Mouse (Mus musculus) frontal cortex, postnatal 25 days (tissue): ENCODE measurements around the gene Car5a.

ENCODE experiments used
- DNase-seq, 2 experiments: peaks; one replicate each; pipeline ENCODE4 v3.0.0; 2022; ENCODE audit warnings: low spot score in 2 of 2

Gene Car5a

DNA sequence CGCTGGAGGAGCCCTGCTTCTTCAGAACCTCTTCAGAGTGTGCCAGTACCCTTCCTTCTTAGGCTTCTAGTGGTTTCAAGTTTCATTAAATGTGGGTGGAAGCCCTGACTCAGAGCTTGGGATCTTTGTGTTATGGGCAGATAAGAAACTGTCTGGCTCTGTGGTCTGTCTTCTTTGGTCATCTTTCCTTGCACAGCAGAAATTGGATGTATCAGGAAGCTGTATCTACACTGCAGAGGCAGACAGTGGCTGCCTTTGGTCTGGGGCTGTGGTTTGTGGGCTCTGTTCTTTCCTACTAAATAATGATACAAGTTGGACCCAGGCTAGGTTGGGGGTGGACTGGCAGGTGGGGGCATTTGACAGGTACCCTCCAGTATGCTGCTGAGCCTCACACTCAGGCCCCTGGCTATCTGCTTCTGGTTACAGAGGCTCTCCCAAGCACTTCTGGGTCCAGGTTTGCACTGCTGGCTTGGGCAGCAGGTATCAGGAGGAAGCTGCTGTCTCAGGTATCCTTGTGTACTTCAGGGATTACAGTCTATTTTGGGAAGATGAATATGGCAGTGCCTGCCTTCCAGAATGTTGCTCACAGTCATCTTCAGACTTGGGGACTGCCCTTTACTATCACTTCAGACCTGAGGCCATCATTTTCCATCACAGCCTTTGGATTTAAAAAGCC lies 11.3 kb upstream of the Car5a start:
- DNase-seq = no peak

DNA sequence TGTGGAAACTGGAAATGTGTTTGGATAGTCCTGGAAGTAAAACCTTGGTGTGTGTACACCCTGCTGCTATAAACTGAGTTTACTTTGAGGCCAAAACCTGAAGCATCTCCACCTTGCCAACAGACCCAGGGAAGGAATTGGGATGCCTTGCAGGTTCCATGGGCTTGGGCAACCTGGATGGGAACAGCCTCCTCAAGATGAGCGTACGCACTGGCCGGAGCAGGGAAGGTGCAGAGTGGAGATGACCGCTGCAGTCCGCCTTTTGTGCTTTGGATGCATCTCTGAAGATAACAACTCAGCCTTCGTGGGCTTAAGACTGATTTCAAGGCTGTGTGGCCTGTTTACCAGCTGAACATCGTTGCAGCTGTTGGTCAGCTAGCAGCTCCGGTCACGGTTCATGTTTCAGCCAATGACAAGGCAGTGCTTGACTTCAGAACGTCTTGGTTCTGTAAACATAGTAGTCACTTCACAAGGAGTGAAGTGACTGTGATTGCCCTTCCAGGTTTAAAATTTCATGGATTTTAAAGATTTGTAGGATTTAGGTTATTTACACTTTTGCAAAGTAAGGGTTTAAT lies 10.4 kb upstream of the Car5a start:
- DNase-seq = no peak

DNA sequence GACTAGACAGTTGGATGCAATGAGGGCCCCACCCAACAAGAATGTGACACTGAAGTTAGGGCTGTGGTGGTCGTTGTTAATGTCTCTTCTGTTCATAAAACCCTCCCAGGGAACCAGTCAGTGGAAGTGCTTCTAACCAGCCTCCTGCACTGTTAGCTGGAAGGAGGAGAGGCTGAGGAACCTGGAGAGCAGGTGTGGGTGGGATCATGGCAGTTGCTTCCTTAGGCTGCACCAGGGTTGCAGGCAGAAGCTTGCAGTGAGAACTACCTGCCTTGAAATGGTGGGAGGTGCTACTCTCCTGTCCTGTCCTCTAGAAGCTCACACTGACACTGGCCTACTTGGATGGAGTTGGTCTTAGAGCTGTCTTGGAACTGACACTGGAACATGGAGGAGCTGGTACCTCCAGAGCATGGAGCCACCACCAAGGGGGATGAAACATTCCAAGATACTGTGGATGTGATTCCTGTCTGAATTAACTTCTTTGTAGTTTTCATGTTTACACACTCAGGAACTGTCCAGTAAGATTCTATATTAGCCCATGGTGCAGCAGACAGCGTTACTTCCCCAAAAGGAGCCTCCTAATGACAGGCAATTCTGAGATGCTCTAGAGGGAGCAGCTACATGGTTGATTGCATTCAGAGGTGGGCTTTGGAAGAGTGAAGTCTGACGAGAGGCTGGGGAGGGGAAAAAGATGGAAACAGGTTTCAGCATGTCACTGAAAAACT lies 9.3 kb upstream of the Car5a start:
- DNase-seq = no peak

DNA sequence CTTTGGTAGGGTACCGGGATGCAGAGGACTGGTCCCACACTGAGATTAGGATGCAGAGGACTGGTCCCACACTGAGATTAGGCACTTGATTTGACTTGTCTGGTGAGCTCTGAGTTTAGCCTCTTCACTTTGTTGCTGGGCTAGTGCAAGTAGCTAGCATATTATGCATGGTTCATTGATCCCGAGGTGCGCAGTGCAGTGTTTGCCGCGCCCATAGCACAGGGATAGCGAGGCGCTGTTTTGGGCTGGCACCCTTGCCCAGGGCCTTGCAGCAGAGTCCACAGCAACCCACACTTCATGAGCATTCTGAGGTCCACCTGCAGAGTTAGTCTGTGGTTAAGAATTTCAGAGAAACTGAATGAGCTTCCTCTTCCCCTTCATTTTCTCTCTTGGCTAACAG lies 8.1 kb upstream of the Car5a start:
- DNase-seq = no peak

DNA sequence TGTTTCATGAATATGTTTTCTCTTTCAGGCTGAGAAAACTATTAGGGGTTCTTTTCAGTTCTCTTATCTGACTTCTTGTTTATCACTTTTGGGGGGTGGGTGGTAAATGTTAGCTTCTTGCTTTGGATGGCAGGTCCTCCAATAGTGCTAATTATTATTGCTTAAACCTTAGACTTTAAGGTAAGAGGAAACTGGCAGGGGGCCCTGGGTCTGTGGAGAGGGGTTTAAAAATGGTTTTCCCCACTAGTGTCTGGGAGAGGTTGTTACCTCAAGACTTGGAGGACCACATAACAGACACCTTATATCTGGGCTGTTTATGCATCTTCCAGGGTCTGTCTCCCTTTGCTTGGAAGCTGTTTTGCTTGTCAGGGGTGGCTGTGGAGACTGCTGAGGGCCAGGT lies 7.4 kb upstream of the Car5a start:
- DNase-seq = no peak

DNA sequence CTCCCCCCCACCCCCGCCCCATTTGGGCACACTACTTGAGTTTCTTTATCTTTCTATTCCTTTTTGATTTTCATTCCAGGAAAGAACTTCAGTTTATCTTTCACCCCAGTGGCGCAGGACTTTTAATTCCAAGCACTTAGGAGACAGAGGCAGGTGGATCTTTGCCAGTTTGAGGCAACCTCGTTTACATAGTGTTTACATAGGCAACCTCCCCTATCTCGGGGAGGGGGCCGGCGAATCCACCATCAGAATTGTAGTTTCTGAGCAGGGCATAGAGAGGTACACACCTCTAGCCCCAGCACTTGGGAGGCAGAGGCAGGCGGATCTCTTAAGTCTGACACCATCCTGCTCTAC lies 6.9 kb upstream of the Car5a start:
- no peak for DNase-seq

DNA sequence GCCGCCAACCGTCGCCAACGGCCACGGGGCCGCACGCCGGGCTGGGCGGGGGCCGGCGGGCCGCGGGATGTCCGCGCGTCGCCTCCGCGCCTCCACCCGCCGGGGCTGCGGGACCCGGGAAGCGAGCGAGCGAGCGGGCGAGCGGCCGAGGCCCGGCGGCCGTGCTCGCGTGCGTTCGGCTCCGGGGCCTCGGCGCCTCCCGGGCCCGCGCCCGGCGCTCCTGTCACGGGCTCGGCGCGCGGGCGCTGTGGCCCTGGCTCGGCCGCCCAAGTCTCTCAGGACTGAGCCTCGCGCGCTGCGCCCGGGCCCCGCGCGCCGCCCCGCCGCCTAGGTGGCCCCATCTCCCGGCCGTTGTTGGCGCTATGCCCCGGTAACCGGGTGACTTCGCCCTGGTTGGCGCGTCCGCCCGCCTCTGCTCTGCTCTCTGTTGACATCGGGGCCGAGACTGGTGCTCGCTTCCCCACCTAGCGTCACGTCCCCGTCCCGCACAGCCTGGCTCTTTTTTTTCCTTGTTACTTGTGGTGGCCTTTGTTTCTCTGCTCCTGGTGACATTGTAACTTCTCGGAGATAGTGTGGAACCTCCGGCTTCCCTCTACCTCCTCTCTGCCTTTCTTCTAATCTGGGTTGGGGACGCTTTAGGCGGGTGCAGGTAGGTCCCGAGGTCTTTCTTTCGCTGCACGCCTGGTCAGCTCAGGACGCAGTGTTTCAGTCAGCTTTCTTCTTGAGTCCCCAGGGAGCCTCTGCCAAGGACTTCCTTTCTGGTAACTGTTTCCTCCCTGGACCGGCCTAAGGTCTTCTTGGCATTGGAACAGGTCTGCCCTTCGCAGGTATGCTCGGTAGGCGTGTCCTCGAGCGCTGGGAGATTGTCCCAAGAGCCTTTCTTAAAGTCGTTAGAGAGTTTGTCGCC lies 6.3 kb upstream of the Car5a start:
- DNase-seq = peak; percentile 46 to 53

DNA sequence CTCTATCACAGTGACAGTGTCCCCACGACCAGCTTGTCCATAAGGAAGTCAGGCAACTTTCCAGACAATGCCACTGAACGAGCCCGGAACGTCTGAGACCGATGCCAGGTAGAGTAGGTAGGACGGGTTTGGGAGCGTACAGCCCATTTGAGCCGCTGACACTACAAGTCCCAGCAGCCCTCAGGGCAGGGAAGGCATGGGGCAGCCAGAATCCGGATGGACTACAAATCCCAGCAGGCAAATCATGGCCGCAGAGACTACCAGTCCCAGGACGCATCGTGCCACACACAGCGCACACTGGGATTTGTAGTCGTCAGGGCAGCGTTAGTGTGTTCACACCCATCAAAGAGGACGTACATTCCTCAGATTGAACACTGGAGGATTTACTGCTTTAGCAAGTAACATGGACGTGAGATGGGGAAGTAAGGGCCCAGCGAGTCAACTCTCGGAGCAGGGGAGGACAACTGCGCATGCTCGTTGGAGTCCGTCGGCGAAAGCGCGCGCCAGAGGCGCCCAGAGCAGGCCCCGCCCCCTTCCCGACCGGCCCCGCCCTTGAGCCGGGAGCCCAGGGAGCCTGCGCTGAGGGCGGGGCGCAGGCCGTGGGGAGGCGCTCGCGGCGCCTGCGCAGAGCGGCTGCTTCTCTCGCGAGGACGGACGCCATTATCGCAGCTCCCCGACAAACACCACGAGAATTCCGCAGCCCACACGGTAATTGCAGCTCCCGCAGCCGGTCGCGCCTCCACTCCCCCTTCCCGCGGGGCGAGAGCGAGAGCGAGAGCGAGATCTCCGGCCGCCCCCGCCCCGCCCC lies 5.4 kb upstream of the Car5a start:
- peak; percentile 96 to 98 for DNase-seq

DNA sequence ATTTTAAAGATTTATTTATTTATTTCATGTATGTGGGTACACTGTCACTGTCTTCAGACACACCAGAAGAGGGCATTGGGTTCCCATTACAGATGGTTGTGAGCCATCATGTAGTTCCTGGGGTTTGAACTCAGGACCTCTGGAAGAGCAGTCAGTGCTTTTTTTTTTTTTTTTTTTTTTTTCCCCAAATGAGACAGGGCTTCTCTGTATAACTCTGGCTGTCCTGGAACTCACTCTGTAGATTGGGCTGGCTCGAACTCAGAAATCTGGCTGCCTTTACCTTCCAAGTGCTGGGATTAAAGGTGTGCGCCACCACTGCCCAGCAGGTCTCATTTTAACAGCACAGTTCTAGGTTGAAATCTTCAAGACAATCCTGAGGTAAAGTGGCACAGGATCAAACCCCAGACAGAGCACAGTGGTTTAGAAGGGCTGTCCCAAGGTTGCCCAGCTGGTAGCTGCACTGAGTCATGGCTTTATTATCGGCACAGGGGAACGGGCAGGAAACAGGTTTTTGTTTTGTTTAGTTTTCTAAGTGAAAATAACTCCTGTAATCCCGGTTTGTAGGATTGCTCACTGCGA lies 4.6 kb upstream of the Car5a start, which contains the start of gene Banp:
TSS of gene Banp (plus strand) at position 529 of the 579 bp plus-strand sequence.
- DNase-seq = no peak

DNA sequence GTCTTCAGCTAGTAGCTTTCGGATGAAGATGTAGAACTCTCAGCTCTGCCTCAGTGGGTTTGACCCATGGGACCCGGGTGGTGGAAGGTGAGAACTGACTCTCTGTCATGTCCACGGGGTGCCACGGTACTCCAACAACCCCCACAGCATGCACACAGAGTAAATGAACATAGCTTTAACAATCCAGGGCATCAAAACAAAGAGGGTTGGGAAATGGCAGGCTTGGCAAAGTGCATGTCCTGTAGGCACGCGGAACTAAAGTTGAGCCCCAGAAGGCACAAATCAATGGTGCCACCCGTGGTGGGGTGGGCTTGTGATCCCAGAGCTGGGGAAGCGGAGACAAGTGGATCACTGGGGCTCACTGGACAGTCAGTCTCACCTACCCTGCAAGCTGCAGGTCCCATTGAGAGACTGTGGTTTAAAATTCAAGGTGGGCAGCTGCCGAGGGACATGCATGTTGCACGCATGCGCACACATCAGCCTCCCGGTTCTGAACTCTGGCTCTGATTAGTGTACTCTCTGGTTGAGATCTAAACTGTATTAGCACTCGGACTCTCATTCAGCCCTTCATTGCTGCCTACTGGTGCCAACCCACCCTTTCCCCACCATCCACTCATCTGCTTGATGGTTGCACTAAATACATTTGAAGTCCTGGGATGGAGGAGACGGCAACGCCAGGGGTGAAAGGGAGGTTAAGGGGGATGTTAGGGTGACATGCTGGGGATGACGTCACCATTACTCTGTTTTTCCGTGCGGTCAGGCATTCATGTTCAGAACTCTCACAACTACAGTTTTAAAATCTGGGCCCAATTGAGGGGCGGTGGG lies 3.8 kb upstream of the Car5a start:
- DNase-seq = no peak

DNA sequence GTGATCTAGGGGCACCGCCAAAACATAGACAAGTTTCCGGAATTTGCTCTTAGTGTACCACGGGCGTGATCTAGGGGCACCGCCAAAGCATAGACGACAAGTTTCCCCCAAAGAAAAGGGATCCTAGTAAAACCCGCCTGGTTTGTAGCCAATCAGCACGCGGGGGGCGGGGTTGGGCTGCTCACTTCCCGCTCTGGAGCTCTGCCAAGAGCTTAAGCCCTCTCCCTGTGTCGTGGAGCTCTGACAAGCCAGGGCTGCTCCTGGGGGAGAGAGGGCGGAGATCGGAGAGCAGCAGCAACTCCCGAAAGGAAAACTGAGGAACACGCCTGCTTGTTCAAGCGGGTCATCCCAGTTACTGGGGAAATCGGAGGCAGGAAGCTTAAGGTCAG lies 3.0 kb upstream of the Car5a start:
- DNase-seq = peak; percentile 63 to 65

DNA sequence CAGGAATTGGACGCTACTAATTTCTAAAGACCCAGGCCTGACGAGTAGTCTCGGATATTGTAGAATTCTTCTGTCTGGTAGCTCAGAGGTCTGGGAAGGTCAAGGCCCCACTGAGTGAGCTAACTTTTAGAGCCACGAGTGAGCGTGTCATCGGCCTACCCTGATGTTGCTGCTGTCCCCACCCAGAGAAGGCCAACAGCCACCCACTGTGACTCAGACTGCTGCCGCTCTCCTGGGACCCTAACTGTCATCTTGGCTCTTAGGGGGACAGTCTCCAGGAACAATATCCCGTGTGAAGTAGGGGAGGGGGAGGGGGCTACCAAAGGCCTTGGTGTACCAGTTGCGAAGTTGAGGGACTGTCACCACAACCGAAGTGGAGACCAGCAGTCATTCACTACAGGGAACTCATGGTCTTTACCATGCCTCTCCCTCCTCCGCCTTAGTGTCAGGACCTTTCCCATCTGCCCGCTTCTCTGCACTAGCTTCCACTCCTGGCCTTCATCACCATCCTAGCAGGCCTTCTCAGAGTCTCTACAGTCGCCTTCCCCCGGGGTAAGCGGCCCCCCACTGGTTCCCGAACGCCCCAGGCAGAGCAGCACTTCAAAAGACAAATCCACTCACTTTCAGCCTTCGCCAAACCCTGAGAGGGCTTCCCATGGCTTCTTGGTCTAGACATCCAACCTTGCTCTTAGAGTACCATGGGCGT lies 2.5 kb upstream of the Car5a start:
- DNase-seq = no peak

DNA sequence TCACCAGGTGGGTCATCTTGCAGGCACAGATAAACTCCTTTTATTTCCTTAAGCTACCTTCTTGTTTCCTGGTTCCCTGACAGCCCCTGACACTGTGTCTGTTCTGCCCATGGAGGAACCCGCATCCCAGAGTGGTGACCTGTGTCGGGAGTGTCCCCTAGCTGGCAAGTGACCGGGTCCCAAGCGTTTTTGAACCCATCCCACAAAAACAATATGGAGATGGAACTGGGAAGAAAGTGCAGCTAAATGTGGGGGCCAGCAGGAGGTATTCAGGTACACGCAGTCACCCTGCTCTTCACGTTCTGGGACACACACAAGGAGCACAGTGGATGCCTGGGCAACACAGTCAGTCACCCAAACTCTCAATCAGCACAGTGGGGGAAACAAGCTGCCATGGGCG lies 1.6 kb upstream of the Car5a start:
- DNase-seq = no peak

DNA sequence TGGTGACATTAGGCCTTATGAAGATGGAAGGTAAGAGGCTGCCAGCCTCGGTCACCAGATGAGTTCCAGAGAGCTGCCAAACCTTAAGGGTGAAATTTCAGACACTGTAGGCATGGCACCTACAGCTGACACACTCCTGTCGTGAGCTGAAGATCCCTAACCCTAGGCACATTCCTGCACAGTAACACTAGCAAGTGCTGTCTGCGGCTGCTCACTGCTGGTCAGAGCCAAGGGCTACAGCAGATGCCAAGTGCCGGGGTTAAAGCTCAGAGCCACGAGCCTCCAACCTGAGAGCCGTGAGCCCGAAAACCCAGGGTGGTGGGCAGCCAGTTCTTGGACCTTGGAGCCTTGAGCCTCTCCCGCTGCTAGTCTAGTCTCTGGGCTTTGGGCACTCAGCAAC lies 988 bp downstream of the Car5a start:
- DNase-seq = no peak

DNA sequence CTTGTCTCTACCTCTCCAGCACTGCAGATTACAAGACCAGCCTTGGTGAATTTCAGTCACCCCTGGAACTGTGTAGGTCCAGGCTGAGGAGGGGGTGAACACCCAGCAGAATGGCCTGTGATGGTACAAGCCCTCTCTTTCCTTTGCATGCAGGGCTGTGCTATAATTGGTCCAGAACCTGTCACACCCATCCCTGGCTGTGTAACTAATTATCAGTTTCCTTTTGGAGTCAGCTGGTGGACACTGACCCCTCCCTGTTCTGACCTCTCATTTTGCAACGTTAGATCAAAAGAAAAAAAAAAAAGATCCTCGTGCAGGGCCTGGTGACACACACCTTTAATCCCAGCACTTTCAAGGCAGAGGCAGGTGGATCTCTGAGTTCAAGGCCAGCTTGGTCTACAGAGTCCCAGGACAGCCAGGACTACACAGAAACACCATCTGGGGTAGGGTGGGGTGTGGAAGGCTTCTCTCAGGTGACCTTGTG lies 1.6 kb downstream of the Car5a start:
- no peak for DNase-seq

DNA sequence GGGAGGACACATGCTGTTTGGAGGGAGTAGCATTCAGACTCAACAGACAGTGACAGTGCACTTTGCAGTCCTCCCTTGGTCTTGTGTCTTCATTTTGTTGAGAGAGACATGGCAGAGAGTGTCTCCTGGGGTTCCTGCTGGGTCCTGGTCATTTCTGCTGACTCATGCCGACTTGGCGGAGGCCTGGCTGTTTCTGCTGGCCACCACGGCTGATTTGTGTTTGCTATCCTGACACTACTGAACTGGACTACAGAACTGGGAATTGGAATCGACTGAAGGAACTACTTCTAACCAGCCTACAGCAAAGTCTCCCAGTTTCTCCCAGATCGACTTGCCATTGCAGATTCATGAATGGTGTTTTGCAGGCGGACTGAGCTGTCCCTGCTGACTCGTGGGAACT lies 6.0 kb downstream of the Car5a start:
- no peak for DNase-seq

DNA sequence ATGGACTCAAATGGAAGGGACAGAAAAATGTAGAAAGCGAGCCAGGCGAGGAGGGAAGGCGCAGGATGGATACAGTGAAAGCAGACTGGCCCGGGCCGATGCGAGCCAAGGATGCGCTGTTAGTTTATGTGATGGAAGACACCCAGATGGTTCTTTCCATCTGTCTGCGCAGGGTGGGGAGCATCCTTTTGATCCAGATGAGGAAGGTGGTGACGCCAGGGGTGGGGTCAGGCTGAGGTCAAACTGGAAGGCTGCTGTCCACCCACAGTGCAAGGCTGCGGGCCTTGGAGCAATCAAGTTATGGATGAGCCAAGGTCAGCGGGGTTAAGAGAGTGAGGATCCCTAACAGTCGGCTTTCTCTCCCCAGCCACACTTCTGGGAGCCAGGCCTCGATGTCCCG lies 8.3 kb downstream of the Car5a start:
- no peak for DNase-seq

DNA sequence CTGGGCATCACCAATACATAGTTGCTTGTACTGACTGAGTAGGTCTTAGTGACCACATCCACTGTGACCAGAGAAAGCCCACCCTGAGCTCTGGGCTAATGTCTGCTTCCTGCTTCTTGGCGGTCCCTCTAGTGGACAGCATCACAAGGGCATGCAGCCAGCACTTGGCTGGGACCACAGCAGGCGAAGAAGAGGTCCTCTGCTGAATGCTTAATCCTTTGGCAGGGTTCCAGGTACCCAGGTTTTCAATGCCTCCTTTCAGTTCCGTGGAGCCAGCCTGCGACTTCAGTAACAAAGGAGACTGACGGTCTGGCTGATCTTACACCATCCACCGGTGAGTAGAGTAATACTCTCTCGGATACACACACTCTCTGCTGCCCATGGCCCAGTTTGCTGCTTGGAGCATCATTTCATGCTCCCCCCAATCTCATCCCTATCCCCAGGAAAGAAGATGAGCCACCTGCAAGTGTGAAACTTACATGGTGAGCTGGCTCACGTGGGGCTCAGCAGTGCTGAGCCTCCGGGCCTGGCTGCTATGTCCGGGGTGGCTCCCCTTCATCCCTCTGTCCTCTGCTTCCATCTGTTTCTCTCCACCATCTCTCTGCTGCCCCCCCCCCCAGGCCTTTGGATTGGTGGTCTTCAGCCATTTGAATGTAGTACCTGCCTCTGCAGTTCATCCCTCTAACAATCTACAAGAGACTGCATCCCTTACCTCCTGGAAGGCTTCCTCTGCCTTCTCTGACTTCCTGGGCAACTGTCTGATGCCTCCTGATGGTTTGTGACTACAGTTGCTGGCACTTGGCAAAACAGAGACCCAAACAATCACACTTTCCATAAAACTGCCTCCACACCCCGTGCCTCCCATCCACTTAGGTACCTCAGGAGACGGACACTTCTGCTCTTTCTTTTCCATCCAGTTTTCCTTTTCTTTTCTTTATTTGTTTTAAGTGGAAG lies 9.1 kb downstream of the Car5a start:
- no peak for DNase-seq
